Comparison of ENCODE assay signal across 8 mouse cellular contexts in the genomic region with DNA sequence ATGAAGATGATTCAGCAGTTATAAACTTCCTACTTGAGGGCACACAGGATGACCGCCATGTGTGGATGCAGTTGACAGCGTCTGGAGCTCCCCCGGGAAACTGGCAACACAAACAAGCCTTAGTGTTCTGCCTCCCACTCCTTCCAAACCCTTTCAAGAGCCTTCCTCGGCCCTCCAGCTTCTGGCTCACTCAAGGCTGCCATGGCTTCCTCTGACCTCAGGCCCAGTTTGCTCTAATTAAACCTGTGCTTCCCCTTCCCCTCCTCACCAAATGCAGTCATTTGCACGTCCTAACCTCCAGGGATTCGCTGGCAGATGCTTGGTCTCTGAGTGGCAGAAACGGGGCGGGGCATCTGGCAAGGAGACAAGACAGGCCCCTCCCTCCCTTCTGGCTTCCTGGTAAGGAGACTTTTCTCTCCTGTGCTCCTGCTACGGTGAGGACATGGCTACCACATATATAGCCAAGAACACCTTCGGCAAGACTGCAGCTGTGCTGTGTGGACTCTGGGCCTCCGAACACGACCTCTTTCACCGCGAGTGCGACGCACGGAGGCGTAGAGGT. TPM values are rescaled to one million over a fixed set of nuclear protein-coding genes. Genes with fewer than 3 reads are reported as not detected.
DNase-seq lines count a peak whose midpoint lies in the region.

No protein-coding gene starts in this region.

- DNase-seq in kidney, postnatal 14 days, result peak; percentile 5
- DNase-seq in kidney, postnatal 36 days, result no peak
- peak; percentile 66 to 81 for DNase-seq in cerebellum, postnatal 14 days
- peak; percentile 24 to 36 for DNase-seq in heart, adult 9 months (ENCODE audit: low spot score in 2 of 2)
- DNase-seq in mesoderm, embryonic 11.5 days (ENCODE audit: low read depth, low spot score), result peak; percentile 49
- no peak for DNase-seq in layer of hippocampus, adult 8-10 months (ENCODE audit: low spot score in 2 of 2)
- DNase-seq in T-cell, adult 2 months (ENCODE audit: low spot score), result no peak
- DNase-seq in right cerebral cortex, postnatal 4 days, result no peak

RNA-seq across cellular contexts. Expression of gene Ccdc175, which starts 13.2 kb away (rescaled TPM):
- under 1 TPM in 1 of 4 experiments, not detected in 3; 0.13 TPM for total RNA-seq in layer of hippocampus, adult 8-10 months (2022)

Comparison
In these comparisons a context has a peak if more than half of its experiments do, and no peak if none do; other contexts are left out.
1. DNase-seq: peak in kidney, postnatal 14 days (single experiment), cerebellum, postnatal 14 days (2 of 2), heart, adult 9 months (2 of 2) and mesoderm, embryonic 11.5 days (single experiment); none in kidney, postnatal 36 days (0 of 2), layer of hippocampus, adult 8-10 months (0 of 2), T-cell, adult 2 months (single experiment) and right cerebral cortex, postnatal 4 days (single experiment).